Mouse (Mus musculus) frontal cortex, postnatal 36 days (tissue): ENCODE data around the gene Olfr1393.
"Not testable (repeated sequence)": the region's sequence is repeated elsewhere in the genome, so short reads cannot be mapped to it uniquely, and the experiment has no call there.

Experiments
- DNase-seq, 2 experiments: peaks; one replicate each; pipeline ENCODE4 v3.0.0; 2022; ENCODE audit warnings: low spot score in 2 of 2

Gene Olfr1393

DNA sequence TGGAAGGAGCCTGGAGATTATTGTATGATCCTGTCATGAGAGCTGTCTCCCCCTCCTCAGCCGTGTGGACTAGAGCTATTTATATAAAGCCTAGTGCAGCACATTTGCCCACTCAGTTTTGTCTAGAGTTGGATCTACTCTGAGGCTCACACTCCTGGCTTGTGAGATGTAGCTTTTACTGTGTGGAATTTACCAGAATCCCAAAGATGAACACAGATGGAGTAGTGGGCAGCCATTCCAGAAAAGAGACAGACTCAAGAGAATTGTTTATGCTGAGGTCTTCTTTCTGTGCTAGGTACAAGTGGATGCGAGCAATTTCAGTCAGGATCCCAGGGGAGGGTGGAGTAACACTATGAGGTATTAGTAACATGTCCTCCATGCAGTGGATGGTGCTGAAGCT, 9.1 kb downstream of the Olfr1393 start:
- peak; percentile 24 to 69 for DNase-seq

DNA sequence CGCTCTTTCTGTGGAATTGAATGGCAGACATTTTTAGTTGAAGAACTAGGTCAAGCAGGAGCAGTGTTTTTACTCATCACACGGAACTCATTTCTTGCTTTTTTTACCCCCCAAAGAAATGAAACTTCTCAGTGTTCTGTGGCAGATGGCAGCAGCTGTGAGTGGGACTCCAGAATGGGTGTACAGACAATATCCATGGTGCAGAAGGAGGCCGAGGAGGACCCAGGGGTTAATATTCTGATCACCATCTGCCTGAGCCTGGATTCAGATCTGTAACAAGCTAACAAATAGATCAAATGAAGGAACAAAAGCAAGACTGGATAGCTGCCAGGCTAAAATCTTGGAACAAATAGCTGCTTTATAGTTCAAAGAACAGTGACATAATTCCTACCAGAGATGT, 14.7 kb downstream of the Olfr1393 start:
- peak; percentile 54 to 77 for DNase-seq

DNA sequence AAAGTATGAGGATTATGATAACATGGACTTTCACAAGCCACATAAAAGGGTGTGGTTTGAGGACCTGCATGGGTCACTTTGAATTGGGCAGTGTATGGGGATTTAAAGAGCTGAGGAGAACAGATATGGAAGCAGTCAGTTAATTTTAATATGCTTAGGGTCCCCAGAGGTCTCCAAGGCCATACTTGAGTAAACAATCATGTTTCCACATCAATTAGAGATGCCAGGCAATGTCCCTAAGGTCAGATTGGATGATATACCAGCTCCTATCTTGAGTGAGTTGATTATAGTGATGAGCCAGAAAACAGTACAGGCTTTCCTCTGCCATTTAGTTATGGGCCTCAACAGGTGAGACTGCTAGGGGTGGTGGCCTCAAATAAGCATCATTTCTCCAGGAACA, 26.3 kb downstream of the Olfr1393 start, which contains the start of gene Olfr10:
Gene Olfr10, plus strand, starts transcription at position 301 of the 400 bp plus-strand sequence.
- no peak for DNase-seq

DNA sequence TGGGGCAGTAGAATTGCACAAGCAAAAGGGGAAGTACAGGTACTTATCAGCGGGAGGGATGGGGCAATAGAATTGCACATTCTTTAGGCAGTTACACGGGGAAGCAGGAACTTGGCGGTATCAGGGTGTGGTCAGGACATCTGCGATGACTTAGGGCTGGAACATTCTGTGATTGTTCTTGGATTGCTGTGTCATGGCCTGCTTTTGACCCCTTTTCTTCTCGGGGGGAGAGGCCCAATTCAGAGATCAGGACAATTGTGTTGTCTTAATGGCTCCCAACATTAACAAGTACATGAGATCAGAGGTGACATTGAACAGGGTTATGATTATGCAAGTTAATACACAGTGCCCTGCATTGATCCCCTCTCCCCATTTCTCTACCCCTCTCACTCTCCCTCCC, 30.4 kb downstream of the Olfr1393 start:
- not testable (repeated sequence) for DNase-seq

DNA sequence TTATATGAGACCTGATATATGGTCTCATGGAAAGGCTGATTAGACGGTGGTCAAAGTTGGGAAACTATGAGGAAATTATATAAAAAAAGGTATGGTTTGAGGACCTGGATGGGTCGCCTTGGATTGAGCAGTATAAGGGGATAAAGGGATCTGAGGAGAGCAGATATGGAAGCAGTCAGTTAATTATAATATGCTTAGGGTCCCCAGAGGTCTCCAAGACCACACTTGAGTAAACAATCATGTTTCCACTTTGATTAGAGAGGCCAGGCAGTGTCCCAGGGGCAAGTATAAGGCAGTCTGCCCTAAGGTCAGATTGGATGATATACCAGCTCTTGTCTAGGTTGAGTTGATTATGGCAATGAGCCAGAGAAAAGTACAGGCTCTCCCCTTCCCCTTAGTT, 44.3 kb downstream of the Olfr1393 start, which contains the start of gene Olfr1391:
Gene Olfr1391, plus strand, starts transcription at position 301 of the 400 bp plus-strand sequence.
- no peak for DNase-seq

DNA sequence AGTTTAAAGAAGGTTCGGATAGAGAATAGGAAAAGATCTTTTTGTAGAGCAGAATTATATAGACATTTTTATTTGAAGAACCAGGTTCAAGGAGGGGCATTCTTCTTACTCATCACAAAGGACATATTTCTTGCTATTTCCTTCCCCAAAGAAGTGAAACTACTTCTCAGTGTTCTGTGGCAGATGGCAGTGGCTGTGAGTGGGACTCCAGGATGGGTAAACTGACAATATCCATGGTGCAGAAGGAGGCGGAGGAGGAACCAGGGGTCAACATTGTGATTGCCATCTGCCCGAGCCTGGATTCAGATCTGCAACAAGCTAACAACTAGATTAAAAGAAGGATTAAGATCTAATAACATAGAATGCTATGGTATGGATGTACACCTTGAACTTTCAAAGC, 48.6 kb downstream of the Olfr1393 start:
- DNase-seq: peak; percentile 15 to 49

DNA sequence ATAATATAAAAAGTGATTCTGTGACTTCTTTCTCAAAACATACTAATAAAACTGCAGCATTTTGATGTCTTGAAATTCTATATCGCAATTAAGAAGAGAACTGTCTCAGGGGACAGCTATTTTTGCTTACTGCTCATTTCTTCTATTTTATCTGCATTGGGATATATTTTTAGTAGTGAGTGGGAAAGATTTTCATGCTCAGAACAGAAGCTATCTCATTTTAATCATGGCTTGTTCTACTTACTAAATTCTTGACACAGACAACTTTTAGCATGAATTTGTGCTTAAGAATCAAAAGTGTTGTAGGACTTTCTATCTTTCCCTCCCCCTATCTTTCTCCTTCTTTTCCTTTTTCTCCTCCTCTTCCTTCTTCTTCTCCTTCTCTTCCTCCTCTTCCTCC, 51.6 kb downstream of the Olfr1393 start:
- DNase-seq: no peak
